Mouse (Mus musculus): ENCODE results near the gene Glis3.

The Glis3 gene

DNA sequence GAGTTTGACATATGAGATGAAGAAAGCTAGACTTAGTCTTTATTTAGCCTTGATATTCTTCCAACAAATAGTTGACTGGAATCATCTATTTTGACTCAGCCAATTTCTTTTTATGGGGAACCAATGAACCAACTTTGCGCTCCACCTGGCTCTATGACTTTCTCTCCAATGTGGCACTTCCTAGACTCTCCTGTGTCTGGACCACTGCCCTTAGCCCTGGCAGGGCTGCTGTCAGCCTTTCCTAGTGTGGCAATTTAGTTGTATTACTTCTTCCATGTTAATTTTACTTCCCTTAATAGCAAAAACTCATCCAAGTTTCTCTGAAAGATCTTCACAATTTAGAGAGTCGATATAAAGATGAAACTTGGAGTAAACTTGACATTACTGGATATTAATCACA lies 445.2 kb downstream of the Glis3 start:
- DNase-seq, result no peak

GRCm38 (mm10) chr19:28231511-28231910 lies 448.4 kb downstream of the Glis3 start:
- DNase-seq, result peak; percentile 79

DNA sequence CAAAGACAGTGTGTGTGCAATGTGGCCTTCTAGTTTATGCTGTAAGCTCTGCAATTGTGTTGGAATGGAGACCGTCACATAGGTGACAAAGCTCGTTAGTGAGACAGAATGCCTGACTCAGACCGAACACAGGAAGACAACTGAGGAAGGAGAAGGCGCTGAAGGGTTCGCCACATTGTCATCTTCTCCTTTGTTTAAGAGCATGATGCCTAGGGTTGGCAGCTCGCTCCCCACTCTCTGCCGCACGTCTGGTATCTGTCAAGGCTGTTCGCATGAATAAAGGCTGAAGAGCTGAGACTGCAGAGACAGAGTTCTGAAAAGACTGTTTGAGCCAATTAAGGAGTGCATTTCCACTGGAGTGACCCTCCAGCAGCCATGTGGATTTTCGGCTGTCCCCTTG lies 452.4 kb downstream of the Glis3 start:
- DNase-seq, result peak; percentile 66

DNA sequence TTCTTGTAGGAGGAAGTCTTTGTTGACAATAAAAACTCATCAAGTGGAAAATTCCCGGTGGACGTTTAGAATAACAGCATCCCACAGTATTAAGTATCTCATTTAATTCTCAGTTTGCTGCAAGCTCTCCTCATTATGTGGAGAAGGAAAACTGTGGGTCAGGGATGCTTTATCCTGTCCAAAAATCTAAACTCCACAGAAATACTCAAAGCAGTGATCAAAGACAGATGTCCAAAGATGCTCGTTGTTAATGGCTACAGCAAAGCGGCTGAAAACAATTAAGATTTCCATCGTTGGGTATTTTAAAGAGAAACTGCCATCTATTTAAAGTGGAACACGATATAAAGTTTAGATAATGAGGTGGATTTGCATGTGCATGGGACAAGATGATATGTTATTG lies 454.2 kb downstream of the Glis3 start:
- DNase-seq, result no peak

DNA sequence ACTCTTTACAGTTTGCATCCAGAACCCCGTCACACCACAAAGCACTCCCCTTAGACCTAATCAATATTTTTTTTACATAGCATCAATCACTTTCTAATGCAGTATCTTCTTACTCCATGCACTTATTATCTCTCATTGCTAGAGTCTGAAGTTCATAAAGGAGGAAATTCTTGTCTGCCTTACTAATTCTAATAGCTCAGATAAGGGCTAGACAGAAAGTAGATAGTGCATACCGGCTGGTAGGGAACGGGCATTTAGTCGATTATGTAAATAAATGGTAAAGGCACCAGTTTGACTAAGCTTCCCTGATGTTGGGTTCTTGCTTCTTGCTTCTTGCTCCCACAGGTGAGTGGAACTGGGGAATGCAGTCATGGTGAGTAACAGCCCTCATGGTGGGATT lies 468.2 kb downstream of the Glis3 start:
- no peak for DNase-seq
